Mouse (Mus musculus) spleen, postnatal 36 days (tissue): ENCODE results near the gene Crk.
"Not testable (repeated sequence)": the region's sequence is repeated elsewhere in the genome, so short reads cannot be mapped to it uniquely, and the experiment has no call there.

Experiments
- DNase-seq, 2 experiments: peaks; one replicate each; pipeline ENCODE4 v3.0.0; 2022; ENCODE audit warnings: low spot score in 2 of 2, mixed read lengths in 1 of 2

The Crk gene

DNA sequence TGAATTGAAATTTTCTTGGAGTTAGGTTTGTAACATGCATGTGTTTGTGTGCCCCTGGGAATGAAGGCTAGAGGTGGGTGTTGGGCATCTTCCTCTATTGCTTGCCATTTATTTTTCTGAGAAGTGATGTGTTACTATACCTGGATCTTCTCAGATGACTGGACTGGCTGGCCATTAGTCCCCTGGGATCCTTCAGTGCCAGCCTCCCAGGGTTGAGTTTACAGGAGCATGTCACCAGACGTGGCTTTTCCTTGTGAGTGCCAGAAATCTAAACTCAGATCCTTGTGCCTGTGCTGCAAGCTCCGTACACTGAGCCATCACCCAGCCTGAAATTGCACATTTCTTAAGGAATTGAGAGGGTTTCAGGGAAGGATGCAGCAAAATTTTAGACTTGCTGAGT lies 5.9 kb downstream of the Crk start:
- DNase-seq = no peak

DNA sequence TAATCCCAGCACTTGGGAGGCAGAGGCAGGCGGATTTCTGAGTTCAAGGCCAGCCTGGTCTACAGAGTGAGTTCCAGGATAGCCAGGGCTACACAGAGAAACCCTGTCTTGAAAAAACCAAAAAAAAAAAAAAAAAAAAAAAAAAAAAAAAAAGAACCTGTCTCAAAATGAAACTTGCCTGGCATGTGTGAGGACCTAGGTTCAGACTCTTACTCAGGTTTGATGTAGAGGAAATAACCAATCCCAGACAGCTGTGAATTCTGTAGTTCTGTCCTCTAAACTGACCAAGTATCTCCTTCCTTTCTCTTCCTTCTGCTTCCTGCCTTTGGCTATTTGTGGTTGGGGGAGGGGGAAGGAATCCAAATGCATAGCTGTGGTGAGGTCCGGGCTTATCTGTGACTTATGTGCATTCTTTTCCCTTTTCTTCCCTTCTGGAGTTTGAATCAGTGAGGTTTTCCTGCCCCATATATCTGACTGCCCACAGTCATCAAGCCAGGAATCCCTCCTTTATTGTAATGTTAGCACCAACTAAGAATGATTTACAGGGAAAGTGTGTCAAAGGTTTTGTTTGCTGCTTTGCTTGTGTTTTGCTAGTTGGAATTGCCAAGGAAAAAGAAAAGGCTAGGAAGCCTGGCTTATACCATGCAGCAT lies 8.4 kb downstream of the Crk start:
- DNase-seq = no peak

GRCm38 (mm10) chr11:75688132-75688531 lies 9.1 kb downstream of the Crk start:
- no peak for DNase-seq

DNA sequence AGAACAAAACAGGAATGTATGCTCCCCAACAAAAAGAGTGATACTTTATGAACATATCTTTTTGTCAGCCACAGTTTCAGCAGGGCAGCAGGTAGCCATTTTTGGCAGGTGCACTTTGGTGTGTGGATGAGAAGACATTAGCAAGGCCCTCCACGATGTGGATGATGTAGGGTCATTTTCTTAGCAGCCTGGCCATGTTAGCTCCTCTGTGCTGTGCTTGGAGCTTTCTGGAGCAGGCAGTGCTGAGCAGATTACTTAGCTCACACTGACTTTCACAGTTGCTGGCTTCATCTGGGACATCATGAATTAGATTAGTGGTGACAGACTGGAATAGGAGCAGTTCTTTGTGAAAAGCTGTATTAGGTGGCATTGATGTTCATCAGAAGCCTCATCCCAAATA lies 10.9 kb downstream of the Crk start:
- no peak for DNase-seq

- DNase-seq = no peak
Observed at GRCm38 (mm10) chr11:75691047-75691446, 12.0 kb downstream of the Crk start.

DNA sequence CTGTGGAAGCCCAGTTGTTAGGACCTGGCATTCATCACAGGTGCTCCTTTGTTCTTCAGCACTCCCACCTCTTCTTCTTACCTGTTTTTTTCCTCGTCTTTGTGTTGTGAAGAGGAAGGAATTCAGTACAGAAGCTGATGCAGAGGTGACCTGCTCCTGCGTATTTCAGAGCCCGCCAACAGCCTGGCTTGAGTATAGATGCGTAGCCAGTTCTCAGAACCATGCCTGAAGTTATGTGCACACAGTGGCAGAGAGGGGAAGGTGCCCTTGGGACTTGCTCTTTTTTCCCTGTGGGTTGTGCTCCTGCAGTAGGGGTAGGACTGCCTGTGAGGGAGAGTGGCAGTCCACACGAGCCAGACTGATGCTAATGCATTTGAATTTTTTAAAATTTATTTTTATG lies 14.5 kb downstream of the Crk start:
- DNase-seq = no peak

- DNase-seq = not testable (repeated sequence)
Observed at GRCm38 (mm10) chr11:75697464-75697863, 18.4 kb downstream of the Crk start.

GRCm38 (mm10) chr11:75700557-75700956 lies 21.5 kb downstream of the Crk start:
- DNase-seq = no peak

DNA sequence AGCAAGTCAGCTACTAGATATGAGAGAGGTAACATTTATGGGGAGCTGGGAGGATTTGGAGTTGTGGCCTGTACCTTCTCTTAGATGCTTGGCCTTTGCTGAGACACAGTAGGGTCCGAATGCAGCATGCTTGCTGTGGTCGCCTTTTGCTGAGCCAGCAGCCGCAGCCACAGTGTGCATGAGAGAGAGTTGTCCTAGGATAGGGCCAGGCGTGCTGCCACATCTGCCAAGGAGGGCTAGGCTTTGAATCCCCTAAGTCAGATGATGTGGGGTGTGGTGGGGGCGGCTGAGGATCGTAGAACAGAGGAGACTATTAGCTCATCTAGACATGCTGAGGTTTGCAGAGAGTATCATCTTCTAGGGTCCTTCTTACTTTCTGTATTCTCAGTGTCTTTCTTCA lies 23.7 kb downstream of the Crk start:
- DNase-seq = no peak

- DNase-seq = no peak
Observed at GRCm38 (mm10) chr11:75703748-75704147, 24.7 kb downstream of the Crk start.

DNA sequence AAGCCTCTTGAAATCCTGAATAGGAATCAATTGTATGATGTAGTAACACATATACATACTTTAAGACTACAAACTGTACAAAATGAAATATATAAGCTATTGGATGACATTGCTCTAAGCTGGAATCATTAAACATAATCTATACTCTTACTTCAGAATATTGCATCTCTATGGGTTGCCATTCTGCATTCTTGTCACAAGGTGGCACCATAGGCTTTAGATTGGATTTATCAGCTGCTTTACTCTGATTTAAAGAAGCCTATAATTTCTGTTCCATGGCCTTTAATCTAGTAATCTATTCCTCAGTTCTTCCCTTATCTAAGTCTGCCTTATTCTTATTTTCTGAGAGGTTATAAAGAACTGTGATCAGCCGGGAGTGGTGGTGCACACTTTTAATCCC lies 34.9 kb downstream of the Crk start:
- peak; percentile 8 to 17 for DNase-seq

DNA sequence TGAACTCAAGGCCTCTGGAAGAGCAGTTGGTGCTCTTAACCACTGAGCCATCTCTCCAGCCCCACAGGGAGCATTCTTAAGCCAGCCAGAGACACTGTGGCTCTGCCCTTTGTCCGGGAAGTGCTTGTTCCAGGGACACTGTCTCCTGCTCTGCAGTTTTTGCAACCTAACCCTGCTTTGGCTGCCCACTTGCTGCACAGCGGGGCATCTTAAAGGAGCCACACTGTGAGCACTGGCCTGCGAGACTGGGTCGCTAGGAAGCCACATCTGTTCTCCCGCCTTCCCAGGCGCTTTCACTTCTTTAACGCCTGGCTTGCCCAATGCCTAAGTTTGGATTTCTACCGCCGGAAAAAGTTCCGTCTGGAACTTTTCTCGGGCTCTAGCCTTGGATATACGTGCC lies 36.5 kb downstream of the Crk start:
- DNase-seq = no peak

- DNase-seq = no peak
Observed at GRCm38 (mm10) chr11:75716661-75717325, 37.7 kb downstream of the Crk start.

GRCm38 (mm10) chr11:75722339-75722738 lies 43.3 kb downstream of the Crk start:
- DNase-seq = no peak

DNA sequence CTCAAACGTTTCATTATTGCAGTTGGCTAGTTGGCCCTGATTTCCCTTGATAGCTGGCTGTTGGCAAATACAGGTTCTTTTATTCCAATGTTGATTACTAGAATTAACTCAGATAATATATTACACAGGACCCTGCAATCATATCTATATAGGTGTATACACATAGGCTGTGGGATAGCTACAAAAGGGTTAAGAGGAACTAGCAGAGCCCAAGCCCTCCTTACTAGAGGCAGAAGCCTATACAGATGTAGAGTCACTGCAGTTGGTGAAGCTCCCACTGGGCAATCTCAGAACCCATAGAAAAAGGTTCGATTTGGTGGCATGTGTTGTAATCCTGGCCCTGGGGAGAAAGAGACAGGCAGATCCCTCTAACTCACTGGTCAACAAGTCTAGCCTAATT lies 48.1 kb downstream of the Crk start:
- DNase-seq = no peak

- not testable (repeated sequence) for DNase-seq
Observed at GRCm38 (mm10) chr11:75727659-75728058, 48.6 kb downstream of the Crk start.

GRCm38 (mm10) chr11:75732434-75733226 lies 53.6 kb downstream of the Crk start, which contains the start of gene Ywhae:
Gene Ywhae (plus strand): TSS chr11:75732869.
- peak; percentile 83 to 87 for DNase-seq

DNA sequence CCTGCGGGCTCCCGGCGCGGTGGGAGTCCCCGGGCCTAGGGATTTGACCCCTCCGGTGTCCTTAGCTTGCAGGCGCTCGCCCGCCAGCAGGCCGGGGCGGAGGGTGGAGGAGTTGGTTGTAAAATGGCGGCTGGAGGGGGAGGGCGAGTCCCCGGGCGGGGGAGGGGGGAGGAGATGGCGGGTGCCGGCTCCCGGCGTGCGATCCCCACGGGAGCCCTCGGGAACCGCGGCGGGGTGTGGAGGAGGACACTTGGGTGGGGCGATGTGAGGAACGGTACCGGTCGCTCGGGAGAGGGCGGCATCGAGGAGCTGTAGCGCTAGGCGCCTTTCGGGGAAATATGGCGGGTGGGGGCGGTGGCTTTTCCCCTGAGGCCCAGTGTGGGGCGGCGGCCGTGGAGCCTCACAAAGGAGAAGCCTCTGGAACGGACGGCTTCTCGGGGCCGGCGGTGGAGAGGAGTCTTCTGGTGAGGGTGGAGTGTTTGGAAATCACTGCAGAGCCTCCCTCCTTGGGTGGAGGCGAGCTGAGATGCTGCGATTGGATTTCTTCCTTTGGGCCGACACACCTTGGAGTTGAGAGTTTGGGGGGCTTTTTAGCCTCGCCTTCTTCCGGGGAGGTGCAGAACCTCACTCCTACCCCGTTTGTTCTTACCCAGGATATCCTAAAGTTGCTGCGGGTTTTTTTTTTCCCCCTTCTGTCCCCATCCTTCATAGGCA lies 54.3 kb downstream of the Crk start:
- DNase-seq = peak; percentile 65

- DNase-seq = no peak
Observed at GRCm38 (mm10) chr11:75735462-75736252, 56.6 kb downstream of the Crk start.

GRCm38 (mm10) chr11:75736978-75737377 lies 57.9 kb downstream of the Crk start:
- DNase-seq = no peak

- DNase-seq = peak; percentile 29 to 37
Observed at GRCm38 (mm10) chr11:75737806-75738476, 58.9 kb downstream of the Crk start.
